Mouse (Mus musculus) liver, embryonic 14 days (tissue): ENCODE results near the gene Cybrd1. TPM values are rescaled to one million over a fixed set of nuclear protein-coding genes. Genes with fewer than 3 reads are reported as not detected.

Experiments
- polyA plus RNA-seq: library from polyadenylated mRNA; depleted of rRNA; stranded (reverse); fragments of >200 nt; gene quantifications from 2 replicates; pipeline ENCODE4 v1.2.3, GENCODE M21; 2012; rRNA removed

Cybrd1 gene
- polyA plus RNA-seq, result 0.83 and 0.88 TPM in 2 replicates

GRCm38 (mm10) chr2:71117797-71118708 lies at the start of gene Cybrd1:
Gene Cybrd1, plus strand, starts transcription at chr2:71117923.

Other genes with a start within 250 kb of the Cybrd1 start
- gene Dcaf17, start 62.6 kb upstream of the Cybrd1 start, polyA plus RNA-seq, result 2.8 and 3.2 TPM in 2 replicates
- 4.7 and 5.6 TPM in 2 replicates for gene Mettl8, start 62.3 kb upstream of the Cybrd1 start, polyA plus RNA-seq
- 26.5 and 28.0 TPM in 2 replicates for gene Dync1i2, start 93.8 kb downstream of the Cybrd1 start, polyA plus RNA-seq
- 11.1 and 14.5 TPM in 2 replicates for gene Slc25a12, start 249.8 kb downstream of the Cybrd1 start, polyA plus RNA-seq